Mouse (Mus musculus) liver, embryonic 15.5 days (tissue): Measurements from ENCODE around the gene Slc43a3. TPM values are rescaled to one million over a fixed set of nuclear protein-coding genes. Genes with fewer than 3 reads are reported as not detected.
A peak's percentile ranks its signal among the peaks of the same experiment; 100 is the strongest.
"Not testable (repeated sequence)": the region's sequence is repeated elsewhere in the genome, so short reads cannot be mapped to it uniquely, and the experiment has no call there.

ENCODE experiments used
- ATAC-seq: fragments of 200-750 bp; cut with Nextera tagmentation; 2 replicates; pipeline ENCODE4 v1.8.0; 2017; ENCODE audit warnings: moderate number of reproducible peaks, mild to moderate bottlenecking, moderate library complexity; ENCODE audit not compliant: insufficient read depth
- H3K27ac ChIP-seq: fragments of 300-500 bp; sonication (generic); replicated peaks from 2 replicates; pipeline ENCODE4 v1.5.1; 2015; ENCODE audit warnings: mild to moderate bottlenecking, inconsistent platforms
- H3K27me3 ChIP-seq: fragments of 300-500 bp; sonication (generic); 2 replicates; pipeline ENCODE4 v1.6.1; 2015; ENCODE audit warnings: mild to moderate bottlenecking, inconsistent platforms
- H3K36me3 ChIP-seq: fragments of 300-500 bp; sonication (generic); replicated peaks from 2 replicates; pipeline ENCODE4 v1.6.1; 2015; ENCODE audit warnings: moderate library complexity, mild to moderate bottlenecking, inconsistent platforms
- H3K4me1 ChIP-seq: fragments of 300-500 bp; sonication (generic); replicated peaks from 2 replicates; pipeline ENCODE4 v1.6.1; 2015; ENCODE audit warnings: inconsistent platforms
- H3K4me2 ChIP-seq: fragments of 300-500 bp; sonication (generic); 2 replicates; pipeline ENCODE4 v1.6.1; 2015; ENCODE audit warnings: moderate library complexity, mild to moderate bottlenecking, inconsistent platforms
- H3K4me3 ChIP-seq: fragments of 300-500 bp; sonication (generic); replicated peaks from 2 replicates; pipeline ENCODE4 v1.5.1; 2015; ENCODE audit warnings: mild to moderate bottlenecking, inconsistent platforms
- H3K9ac ChIP-seq: fragments of 300-500 bp; sonication (generic); 2 replicates; pipeline ENCODE4 v1.6.1; 2015; ENCODE audit warnings: moderate library complexity, mild to moderate bottlenecking, inconsistent platforms
- H3K9me3 ChIP-seq: fragments of 300-500 bp; sonication (generic); replicated peaks from 2 replicates; pipeline ENCODE4 v1.6.1; 2016; ENCODE audit warnings: inconsistent platforms
- whole genome bisulfite sequencing: fragments of 180-500 bp; shearing (Covaris S2); methylation state at CpG from one replicate; pipeline ENCODE4 v1.1.7; 2015; ENCODE audit warnings: mixed read lengths; ENCODE audit not compliant: insufficient replicate concordance; 5-methylcytosine and 5-hydroxymethylcytosine counted together
- polyA plus RNA-seq: library from polyadenylated mRNA; unstranded; fragments of >200 nt; fragmentation: Nextera tagmentation; extraction: Ambion mirVana; gene quantifications from 2 replicates; pipeline ENCODE4 v1.2.1, GENCODE M21; 2015

The Slc43a3 gene
- 113 and 114 TPM in 2 replicates for polyA plus RNA-seq

- Histone ChIP-seq H3K36me3 (peaks cover 25% of the 10 kb centered on the region), H3K4me3 (peak within 1 kb of the TSS; percentile 80), H3K4me2 (peak within 1 kb of the TSS; percentile 68), H3K9me3 (no peaks in the 10 kb centered on the region), H3K4me1 (peaks cover 45% of the 10 kb centered on the region), H3K27me3 (no peaks in the 10 kb centered on the region), H3K27ac (peak within 1 kb of the TSS; percentile 99), H3K9ac (peak within 1 kb of the TSS; percentile 79)
- peak; percentile 62 for ATAC-seq
- 3% methylated on average over 38 of the region's 38 CpGs for WGBS
Measured at GRCm38 (mm10) chr2:84936474-84937429, at the start of gene Slc43a3. Slc43a3 (plus strand) TSS chr2:84936579.

GRCm38 (mm10) chr2:84886821-84887281 is 49.5 kb upstream of the Slc43a3 start:
- WGBS = 1% methylated on average over 30 of the region's 39 CpGs
- no peak overlapping the region for H3K27ac ChIP-seq
- H3K4me2 ChIP-seq = peak overlapping the region; percentile 65
- no peak overlapping the region for H3K9ac ChIP-seq
- ATAC-seq = no peak
- H3K27me3 ChIP-seq = peaks cover 100% of the 10 kb centered on the region
- H3K9me3 ChIP-seq = no peaks in the 10 kb centered on the region
- H3K4me1 ChIP-seq = peaks cover 44% of the 10 kb centered on the region
- peak overlapping the region; percentile 49 for H3K4me3 ChIP-seq
- H3K36me3 ChIP-seq = no peaks in the 10 kb centered on the region

- H3K9me3 ChIP-seq = no peaks in the 10 kb centered on the region
- under 1% methylated on average over 58 of the region's 58 CpGs for WGBS
- H3K4me2 ChIP-seq = peak overlapping the region; percentile 65
- peaks cover 100% of the 10 kb centered on the region for H3K27me3 ChIP-seq
- no peak for ATAC-seq
- no peak overlapping the region for H3K27ac ChIP-seq
- no peaks in the 10 kb centered on the region for H3K36me3 ChIP-seq
- H3K4me3 ChIP-seq = peak overlapping the region; percentile 49
- H3K4me1 ChIP-seq = peaks cover 41% of the 10 kb centered on the region
- H3K9ac ChIP-seq = no peak overlapping the region
Measured at GRCm38 (mm10) chr2:84887411-84888271, 48.7 kb upstream of the Slc43a3 start.

- peaks cover 100% of the 10 kb centered on the region for H3K27me3 ChIP-seq
- H3K9ac ChIP-seq = no peak overlapping the region
- ATAC-seq = no peak
- peaks cover 34% of the 10 kb centered on the region for H3K4me1 ChIP-seq
- peak overlapping the region; percentile 44 for H3K4me2 ChIP-seq
- no peaks in the 10 kb centered on the region for H3K36me3 ChIP-seq
- no peak overlapping the region for H3K27ac ChIP-seq
- WGBS = 9% methylated on average over 28 of the region's 28 CpGs
- no peaks in the 10 kb centered on the region for H3K9me3 ChIP-seq
- H3K4me3 ChIP-seq = peak overlapping the region; percentile 20; the same call in 1 of the 2 replicates
Measured at GRCm38 (mm10) chr2:84888657-84889315, 47.6 kb upstream of the Slc43a3 start.

- Histone ChIP-seq H3K27ac (no peak overlapping the region), H3K36me3 (no peaks in the 10 kb centered on the region), H3K9ac (no peak overlapping the region), H3K4me1 (peaks cover 34% of the 10 kb centered on the region), H3K9me3 (no peaks in the 10 kb centered on the region), H3K27me3 (peaks cover 94% of the 10 kb centered on the region), H3K4me3 (no peak overlapping the region), H3K4me2 (0 out of 2 replicates have a peak overlapping the region, but pooled peaks have one; percentile 44)
- WGBS = 13% methylated on average over 14 of the region's 14 CpGs
- no peak for ATAC-seq
Measured at GRCm38 (mm10) chr2:84889316-84890044, 46.9 kb upstream of the Slc43a3 start.

GRCm38 (mm10) chr2:84890045-84890340 is 46.4 kb upstream of the Slc43a3 start:
- Histone ChIP-seq H3K27me3 (peaks cover 94% of the 10 kb centered on the region), H3K4me3 (no peak overlapping the region), H3K27ac (no peak overlapping the region), H3K9ac (no peak overlapping the region), H3K9me3 (no peaks in the 10 kb centered on the region), H3K36me3 (no peaks in the 10 kb centered on the region), H3K4me2 (no peak overlapping the region), H3K4me1 (peaks cover 34% of the 10 kb centered on the region)
- WGBS = under 1% methylated on average over 5 of the region's 5 CpGs
- ATAC-seq = peak; percentile 41; the same call in 1 of the 2 replicates

- Histone ChIP-seq H3K9ac (no peak overlapping the region), H3K4me2 (no peak overlapping the region), H3K4me1 (peaks cover 12% of the 10 kb centered on the region), H3K27me3 (peaks cover 65% of the 10 kb centered on the region), H3K27ac (no peak overlapping the region), H3K36me3 (no peaks in the 10 kb centered on the region), H3K9me3 (no peaks in the 10 kb centered on the region), H3K4me3 (no peak overlapping the region)
- no peak for ATAC-seq
- 49% methylated on average over 6 of the region's 6 CpGs for WGBS
Measured at GRCm38 (mm10) chr2:84893359-84893758, 43.0 kb upstream of the Slc43a3 start.

- no peak overlapping the region for H3K4me2 ChIP-seq
- H3K36me3 ChIP-seq = no peaks in the 10 kb centered on the region
- H3K27ac ChIP-seq = no peak overlapping the region
- H3K9ac ChIP-seq = no peak overlapping the region
- peaks cover 42% of the 10 kb centered on the region for H3K27me3 ChIP-seq
- H3K4me1 ChIP-seq = no peaks in the 10 kb centered on the region
- no peak for ATAC-seq
- WGBS = 52% methylated on average over 4 of the region's 4 CpGs
- no peaks in the 10 kb centered on the region for H3K9me3 ChIP-seq
- no peak overlapping the region for H3K4me3 ChIP-seq
Measured at GRCm38 (mm10) chr2:84895495-84896198, 40.7 kb upstream of the Slc43a3 start.

- not testable (repeated sequence) for ATAC-seq, H3K4me3 ChIP-seq, H3K4me1 ChIP-seq, H3K27ac ChIP-seq, H3K4me2 ChIP-seq, H3K9ac ChIP-seq, H3K9me3 ChIP-seq, H3K36me3 ChIP-seq
- 72% methylated on average over 6 of the region's 6 CpGs for WGBS
- peaks cover 31% of the 10 kb centered on the region for H3K27me3 ChIP-seq
Measured at GRCm38 (mm10) chr2:84896686-84897085, 39.7 kb upstream of the Slc43a3 start.

GRCm38 (mm10) chr2:84912722-84913121 is 23.7 kb upstream of the Slc43a3 start:
- Histone ChIP-seq H3K9me3 (no peaks in the 10 kb centered on the region), H3K36me3 (no peaks in the 10 kb centered on the region), H3K4me1 (0 out of 2 replicates have a peak, but pooled peaks cover 7% of the 10 kb centered on the region), H3K4me2 (no peak overlapping the region), H3K27me3 (0 out of 2 replicates have a peak, but pooled peaks cover under 1% of the 10 kb centered on the region), H3K9ac (no peak overlapping the region), H3K4me3 (no peak overlapping the region), H3K27ac (no peak overlapping the region)
- WGBS = 65% methylated on average over 3 of the region's 3 CpGs
- ATAC-seq = no peak
